19 mouse cellular contexts compared by ENCODE assay signal in the genomic region with DNA sequence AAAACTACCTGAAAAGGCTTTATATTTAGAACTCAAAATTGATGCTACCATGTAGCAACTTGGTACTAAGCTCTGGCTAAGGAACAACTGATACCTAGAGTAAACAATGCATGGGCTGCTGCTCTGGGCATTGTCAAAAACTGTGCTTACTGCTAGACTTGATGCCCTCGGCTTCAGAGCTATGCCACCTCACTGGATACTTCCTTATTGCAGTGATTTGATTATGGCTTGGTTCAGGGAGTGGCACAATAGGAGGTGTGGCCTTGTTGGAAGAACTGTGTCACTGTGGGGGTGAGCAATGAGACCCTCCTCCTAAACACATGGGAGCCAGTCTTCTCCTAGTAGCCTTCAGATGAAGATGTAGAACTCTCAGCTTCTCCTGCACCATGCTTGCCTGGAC. TPM values are rescaled to one million over a fixed set of nuclear protein-coding genes. Genes with fewer than 3 reads are reported as not detected.
"Had no signal": no experiment of that assay in that cellular context is flagged by ENCODE, and none has a peak within 500 bp of the region (broad histone marks: within the 10 kb centered on the region; RNA-seq: fewer than 3 reads in every experiment).

No protein-coding gene starts in this region.

- H3K4me3 ChIP-seq: midbrain, embryonic 10.5 days; midbrain, embryonic 12.5 days; myocyte; neural tube, embryonic 13.5 days; neural tube, embryonic 15.5 days had no signal

- H3K4me1 ChIP-seq: midbrain, embryonic 10.5 days; midbrain, embryonic 12.5 days; neural tube, embryonic 13.5 days; neural tube, embryonic 15.5 days had no signal

- H3K9ac ChIP-seq: lung, embryonic 14.5 days; midbrain, embryonic 12.5 days; neural tube, embryonic 13.5 days; neural tube, embryonic 15.5 days had no signal

- H3K9me3 ChIP-seq: midbrain, embryonic 10.5 days; midbrain, embryonic 12.5 days; neural tube, embryonic 13.5 days; neural tube, embryonic 15.5 days had no signal

- H3K4me2 ChIP-seq: lung, embryonic 14.5 days; midbrain, embryonic 12.5 days; neural tube, embryonic 13.5 days; neural tube, embryonic 15.5 days had no signal

- DNase-seq: lung, adult 18-20 months; lung, embryonic 14.5 days; lung, postnatal 10 days; lung, postnatal 4 days; midbrain, embryonic 14.5 days; retina, postnatal 1 day; right cerebral cortex, adult 18-20 months; right cerebral cortex, postnatal 25 days; right cerebral cortex, postnatal 4 days; spleen, adult 18-20 months had no signal

- ATAC-seq: midbrain, embryonic 16.5 days had no signal

- H3K27me3 ChIP-seq: midbrain, embryonic 12.5 days; neural tube, embryonic 13.5 days; neural tube, embryonic 15.5 days had no signal

- H3K27ac ChIP-seq: midbrain, embryonic 10.5 days; midbrain, embryonic 12.5 days; neural tube, embryonic 13.5 days; neural tube, embryonic 15.5 days had no signal

RNA-seq across cellular contexts. Expression of gene 1500015O10Rik, which starts 38.9 kb away (rescaled TPM):
- total RNA-seq: megakaryocyte, adult 5-6 weeks; megakaryocyte-erythroid progenitor cell, adult 5-6 weeks had no signal
- polyA plus RNA-seq: small intestine, adult 2 months had no signal
